Mouse (Mus musculus) layer of hippocampus, adult 18-20 months (tissue): ENCODE measurements around the gene Mgat4e. TPM values are rescaled to one million over a fixed set of nuclear protein-coding genes. Genes with fewer than 3 reads are reported as not detected.
"Not testable (repeated sequence)": the region's sequence is repeated elsewhere in the genome, so short reads cannot be mapped to it uniquely, and the experiment has no call there.

Source experiments
- DNase-seq, 2 experiments: peaks; one replicate each; pipeline ENCODE4 v3.0.0; 2022; ENCODE audit warnings: low spot score in 2 of 2
- total RNA-seq, 2 experiments: library from RNA; stranded (reverse); gene quantifications; 2 replicates each; pipeline ENCODE4 v1.2.3; 2021

Mgat4e gene
- total RNA-seq, 2 experiments from 2014 or later = 0.22 TPM; not detected in 1

DNA sequence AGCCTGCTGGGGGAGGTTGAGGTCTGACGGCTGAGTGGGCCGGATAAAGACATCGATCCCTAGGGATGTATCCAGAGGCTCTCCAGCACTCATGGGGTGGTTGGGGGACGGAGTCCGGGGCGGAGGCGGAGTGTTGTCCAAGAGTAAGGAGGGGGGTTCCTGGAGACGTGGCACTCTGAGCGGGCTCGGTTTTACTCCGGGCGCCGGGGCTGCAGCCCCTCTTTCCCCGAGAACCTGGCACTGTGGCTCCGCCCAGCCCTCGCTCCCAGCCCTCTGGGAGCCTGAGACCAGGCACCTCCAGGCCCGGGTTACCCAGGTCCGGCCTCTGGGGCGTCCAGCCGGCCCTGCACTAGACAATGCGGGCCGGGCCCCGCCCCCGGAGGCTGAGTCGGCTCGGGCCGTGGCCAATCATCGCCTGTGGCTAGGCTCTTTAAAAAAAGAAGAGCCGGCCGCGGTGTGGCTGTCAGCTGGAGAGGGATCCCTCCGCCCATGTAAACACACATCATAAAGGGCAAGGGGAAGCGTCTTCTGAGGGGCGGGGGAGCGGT is 7.3 kb upstream of the Mgat4e start:
- peak; percentile 93 to 96 for DNase-seq

DNA sequence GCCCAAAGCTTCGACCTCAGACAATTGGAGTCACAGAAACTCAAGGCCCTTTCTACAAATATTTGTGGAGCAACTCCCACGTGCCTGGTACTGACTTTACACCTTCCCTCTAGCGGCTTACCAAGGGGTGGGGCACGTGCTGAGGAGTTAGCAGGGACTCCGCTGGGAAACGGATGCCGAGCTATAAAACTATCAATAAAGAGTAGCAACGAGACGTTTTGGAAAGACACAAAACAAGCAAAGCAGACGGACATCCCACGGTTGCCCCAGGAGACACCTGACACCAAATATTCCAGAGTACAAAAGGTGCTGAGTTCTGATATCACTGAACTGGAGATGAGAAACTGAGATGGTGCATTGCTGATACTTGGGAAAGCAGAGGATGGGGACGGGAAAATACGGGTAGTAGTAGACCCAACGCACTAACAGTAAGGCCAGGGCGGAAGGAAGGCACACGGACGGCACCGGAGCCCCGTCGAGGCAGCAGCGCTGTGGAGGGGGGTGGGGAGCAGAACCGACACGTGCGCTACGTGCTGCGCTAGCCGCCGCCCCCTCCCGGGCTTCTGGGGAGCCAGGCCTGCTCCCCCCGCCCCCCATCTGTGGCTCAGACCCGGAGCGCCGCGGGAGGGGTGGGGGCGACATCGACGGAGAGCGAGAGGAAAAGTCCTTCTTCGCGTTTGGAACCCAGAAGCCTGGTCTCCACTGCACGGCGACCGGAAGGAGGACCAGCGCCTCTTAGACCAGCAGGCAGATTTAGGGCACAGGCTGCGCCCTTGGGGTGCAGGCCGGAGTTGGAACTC is 6.6 kb upstream of the Mgat4e start:
- DNase-seq = peak; percentile 39 to 62

DNA sequence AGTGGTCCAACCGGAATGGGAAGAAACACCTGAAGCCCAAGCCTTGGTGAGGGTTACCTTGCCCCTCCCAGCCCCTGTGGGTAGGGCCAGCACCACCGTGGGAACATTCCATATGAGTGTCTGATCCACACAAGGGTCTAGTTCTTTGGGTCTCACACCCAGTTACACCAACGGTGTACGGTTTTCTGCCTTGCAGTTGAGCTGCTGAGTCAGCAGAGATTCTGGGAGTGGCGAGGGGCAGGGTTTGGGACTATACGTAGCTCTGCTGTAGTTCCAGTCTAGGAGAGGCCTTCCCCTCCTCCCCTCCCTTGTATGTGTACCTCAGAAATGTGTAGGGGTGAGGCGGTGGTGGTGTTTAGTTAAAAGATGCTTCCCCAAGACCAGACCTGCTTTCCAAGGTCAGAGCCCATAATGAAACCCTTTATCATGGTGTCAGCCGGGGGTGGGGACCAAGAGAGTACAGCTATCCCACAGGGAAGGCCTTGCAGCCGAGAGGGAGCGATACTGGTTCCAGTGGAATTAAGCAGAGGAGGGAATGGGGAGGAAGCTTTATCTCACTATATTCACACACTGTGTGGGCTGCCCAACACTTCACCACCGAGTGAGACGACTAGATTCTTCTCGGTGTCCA is 5.9 kb upstream of the Mgat4e start:
- DNase-seq = no peak

DNA sequence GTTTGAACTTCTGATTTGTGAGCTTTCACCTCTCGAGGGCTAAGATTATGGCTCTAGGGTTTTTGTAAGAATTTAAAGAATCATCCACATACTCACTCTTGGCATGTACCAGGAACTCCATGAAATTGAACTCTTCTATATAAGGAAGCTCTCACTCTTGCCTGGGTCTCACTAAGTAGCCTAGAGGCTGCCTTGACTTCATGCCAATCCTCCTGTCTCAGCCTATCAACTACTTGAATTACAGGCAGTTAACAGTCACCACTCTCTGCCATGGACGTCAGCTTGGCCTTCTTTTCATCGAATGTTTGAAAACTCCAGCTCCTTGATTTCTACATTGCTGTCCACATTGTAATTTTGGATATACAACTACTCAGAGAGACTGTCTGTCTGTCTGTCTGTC is 2.9 kb upstream of the Mgat4e start:
- no peak for DNase-seq

DNA sequence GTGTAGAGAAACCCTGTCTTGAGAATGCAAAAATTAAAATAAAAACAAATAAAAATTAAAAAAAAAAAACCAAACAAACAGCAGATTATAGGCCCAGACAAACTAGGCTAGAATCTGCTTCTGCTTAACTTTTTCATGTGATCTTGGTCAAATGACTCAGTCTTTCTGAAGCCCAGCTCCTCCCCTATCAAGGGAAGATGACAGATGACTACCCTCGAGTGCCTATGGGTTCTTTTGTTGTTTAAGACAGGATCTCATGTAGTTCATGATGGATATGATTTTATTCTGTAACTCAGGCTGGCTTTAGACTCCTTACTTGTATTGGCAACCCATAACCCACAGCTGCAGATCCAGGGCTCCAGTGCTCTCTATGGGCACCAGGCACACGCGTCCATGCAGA is 2.4 kb upstream of the Mgat4e start:
- DNase-seq = no peak

DNA sequence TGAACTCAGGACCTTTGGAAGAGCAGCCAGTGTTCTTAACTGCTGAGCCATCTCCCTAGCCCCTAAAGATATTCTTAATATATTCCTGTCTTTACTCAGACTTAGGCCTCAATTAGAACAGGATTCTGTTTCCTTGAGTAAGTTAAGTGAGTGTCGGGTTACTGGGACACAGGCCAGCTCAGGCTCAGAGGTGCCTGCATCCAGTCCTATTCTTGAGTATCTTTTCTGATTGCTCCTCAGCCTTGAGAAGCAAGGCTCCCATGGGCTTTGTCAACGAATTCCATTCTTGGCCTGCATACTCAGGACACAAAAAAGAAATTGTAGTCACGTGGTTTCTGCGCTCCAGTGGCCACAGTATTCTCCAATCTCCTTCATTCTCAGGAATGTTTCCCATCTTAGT is 1.3 kb downstream of the Mgat4e start:
- DNase-seq = no peak

DNA sequence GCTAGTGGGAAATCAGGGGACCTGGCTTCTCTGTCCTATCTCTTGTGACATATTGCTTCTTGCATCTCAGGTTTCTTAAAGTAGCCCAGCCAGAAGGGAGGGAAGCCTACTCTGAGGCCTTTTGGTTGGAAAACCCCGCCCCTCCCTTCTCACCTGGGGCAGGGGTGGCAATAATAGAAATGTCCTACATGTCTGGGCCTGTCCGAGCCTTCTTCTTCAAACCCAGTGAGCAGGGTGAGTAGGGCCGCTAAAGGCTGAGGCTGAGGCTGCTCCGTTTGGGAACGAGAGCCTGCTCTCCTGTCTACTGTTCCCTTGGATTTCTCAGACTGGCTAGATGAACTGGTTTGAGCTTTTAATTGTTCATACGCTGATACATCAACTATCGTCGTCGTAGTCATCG is 8.9 kb downstream of the Mgat4e start:
- DNase-seq = no peak

DNA sequence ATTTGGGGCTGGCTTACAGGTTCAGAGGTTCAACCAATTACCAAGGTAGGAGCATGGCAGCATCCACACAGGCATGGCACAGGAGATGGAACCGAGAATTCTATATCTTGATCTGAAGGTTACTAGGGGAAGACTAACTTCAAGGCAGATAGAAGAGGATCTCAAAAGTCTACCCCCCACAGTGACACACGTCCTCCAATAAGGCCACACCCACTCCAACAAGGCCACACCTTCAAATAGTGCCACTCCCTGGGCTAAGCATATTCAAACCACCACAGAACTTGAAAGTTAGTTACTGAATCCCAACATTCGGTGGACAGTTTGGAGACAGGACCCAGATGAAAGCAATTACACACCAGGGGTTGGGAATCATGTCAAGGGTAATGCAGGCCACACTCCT is 14.0 kb downstream of the Mgat4e start:
- DNase-seq = no peak

DNA sequence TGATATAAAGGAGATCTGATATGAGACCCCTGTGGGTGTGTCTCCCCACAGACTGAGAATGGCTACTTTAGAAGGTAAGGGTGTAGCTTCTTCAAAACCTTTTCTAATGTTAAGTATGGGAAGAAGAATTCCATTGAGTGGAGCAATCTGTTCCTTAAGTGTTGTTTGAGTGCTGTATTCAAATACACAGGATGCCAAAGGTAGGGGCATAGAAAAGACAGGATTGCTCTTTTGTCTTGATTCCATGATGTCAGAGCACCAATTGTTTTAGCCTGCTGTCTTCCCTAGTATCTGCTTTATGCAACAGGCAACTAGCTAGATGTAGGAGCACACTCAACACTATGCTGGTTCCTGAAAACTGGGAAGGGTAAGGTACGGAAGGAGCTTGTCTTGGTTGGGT is 14.4 kb downstream of the Mgat4e start:
- DNase-seq = no peak

DNA sequence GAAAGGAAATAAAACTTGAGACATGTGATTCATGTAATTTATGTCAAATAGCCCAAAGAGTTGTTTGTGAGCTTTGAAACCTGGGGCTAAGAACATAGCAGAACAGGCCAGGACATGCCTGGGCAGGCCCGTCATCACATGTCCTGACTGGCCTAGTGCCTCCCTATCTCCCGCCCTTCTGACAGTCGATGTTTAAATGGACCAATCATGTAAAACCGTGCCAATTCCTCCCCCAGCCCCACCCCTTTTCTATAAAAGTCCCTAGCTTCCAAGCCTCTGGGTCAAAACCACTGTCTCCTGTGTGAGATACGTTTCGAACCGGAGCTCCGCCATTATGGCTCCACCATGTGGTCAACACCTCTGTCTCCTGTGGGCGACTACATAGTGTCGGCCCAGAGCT is 15.8 kb downstream of the Mgat4e start:
- DNase-seq = not testable (repeated sequence)

DNA sequence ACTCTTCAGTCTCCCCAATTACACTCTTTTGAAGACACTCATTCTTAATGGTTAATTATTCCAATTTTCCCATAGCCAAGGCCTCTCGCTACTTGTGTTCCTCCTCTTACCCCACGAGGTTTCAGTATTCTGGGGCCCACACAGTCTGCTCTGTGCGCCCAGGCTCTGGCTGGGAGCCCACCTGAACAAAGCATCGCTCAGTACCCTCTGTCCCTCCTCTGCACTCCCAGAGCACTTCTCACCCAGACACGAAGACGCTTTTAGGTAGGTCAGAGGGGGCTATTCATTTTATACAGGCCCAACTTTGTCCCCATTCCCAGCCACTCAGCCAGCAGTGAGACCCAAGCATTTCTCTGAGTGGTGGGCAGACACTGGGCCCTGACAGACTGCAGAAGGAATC is 18.9 kb downstream of the Mgat4e start:
- DNase-seq = peak in 1 of 2 experiments; percentile 42

DNA sequence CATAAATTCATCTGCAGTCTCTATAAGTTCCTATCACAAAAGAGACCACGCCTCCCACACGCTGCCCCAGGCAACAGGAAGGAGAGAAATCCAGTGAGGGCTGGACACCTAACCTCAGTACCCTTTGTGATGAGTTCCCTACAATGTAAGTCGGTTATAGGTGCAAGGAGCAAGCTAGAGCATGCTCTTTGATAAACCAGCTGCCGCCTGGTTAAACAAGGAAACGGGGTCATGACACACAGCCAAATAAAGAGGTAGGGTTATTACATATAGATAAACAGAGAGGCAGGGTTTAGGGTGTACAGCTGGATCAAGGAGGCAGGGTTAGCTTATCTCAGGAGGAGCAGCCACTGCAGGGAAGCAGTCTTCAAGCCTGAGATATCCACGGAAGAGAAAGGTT is 22.7 kb downstream of the Mgat4e start:
- DNase-seq = no peak

DNA sequence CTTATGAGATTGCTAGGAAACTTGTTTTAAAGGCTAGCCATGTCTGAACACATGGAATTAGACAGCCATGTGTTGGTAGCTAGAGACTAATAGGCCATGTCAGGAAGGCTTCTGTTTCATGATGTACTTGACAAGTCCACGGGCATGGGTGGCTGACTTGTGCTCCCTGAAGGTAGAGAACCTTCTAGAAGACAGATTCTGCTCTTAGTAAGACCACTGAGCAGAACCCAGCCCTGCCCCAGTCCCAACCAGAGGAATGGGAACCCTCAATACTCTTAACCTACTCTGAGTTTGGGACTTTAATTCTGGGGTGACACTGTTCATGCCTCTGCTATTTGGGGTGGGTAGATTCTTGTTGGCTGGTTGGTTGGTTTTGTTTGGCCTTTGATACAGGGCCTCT is 24.5 kb downstream of the Mgat4e start:
- no peak for DNase-seq

DNA sequence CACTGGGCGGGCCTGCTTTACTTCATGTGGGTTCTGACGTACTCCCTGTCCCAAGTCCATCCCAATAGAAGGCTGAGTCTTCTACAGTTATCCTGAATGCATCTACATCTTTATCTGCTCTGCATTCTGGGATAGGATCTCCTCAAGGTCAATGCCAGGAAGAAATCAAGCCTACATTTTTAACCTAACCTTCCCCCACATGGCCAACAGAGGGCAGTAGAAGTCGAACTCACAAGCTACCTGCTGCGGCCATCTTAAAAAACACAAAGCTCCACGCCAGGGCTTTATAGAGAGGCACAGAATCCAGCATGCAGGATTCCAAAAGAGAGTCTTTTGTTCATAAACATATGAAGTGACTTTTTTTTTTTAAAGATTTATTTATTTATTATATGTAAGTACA is 25.1 kb downstream of the Mgat4e start:
- DNase-seq = peak in 1 of 2 experiments; percentile 19

DNA sequence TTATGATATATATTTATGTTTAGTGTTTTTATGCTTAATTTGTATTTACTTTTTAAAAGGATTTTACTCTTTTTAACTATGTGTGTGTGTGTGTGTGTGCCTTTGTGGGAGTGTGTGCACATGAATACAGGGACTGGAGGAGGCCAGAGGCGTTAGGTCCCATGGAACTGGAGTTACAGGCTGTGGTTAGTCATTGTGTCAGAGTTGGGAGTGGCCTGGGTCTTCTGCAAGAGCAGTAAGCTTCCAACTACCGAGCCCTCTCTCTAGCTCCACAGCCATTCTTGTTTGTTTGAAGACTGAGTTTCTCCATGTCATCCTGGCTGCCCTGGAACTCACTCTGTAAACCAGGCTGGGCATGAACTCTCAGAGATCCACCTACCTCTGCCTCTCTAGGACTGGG is 27.2 kb downstream of the Mgat4e start:
- DNase-seq = no peak

DNA sequence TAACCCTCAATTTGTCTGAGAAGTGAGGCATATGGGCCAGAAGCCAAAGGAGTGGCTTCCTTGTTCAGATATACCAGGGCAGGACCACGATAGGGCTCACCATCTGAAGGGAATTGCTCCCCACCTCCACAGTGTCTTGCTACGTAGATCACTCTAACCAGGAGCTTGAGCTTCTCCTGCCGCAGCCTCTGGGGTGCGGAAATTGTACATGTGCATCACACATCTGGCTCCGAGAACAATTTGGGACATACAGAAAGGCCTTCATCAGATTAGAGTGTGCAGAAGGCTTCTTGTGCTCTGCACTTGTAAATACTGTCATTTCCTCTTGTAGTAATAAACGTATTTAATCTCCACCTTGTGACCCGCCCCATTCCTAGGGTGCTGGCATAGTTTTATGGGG is 28.3 kb downstream of the Mgat4e start:
- DNase-seq = no peak

DNA sequence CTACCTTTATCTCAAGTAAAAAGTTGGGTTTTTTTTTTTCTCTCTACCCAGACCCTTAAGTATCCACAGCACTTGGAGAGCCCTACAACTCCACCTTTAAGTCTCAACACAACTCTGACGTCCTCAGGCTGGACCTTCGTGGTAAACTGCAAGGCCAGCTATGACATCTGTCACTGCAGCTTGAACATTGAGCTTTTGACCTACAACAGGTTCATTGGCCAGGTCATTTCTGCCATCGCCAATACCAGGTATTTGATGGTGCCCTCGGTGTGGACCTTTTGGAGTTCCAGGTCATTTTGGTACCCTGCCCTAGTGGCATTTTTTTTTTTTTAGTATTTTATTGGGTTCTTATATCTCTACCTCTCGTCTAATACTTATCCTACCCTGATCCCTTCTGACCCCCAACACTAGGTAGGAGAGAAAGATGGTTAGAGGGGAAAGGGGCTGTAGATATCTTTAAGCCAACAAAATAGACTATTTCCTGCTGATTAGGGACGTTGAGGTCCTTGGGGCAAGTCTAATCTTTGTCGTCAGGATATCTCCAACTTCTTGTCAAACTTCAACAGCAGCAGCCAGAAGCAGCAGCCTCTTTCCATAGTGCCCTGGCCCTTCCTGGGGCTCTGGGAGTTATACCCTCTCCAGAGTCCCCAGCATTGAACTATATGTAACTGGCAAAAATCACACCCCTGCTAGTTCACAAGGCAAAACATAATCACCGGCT is 29.3 kb downstream of the Mgat4e start:
- DNase-seq = no peak

DNA sequence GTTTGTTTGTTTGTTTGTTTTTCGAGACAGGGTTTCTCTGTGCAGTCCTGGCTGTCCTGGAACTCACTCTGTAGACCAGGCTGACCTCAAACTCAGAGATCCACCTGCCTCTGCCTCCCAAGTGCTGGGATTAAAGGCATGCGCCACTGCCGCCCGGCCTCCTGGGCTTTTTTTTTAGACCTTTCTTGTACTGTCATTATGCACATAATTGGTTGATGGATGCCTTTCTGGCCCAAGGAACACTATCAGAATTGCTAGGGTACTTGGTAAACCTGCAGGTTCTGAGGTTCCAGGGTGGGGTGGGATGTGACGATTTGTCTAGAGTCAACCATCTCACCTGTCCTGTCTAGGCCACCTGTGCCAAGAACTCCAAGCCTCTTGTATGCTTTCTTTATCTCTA is 30.3 kb downstream of the Mgat4e start:
- DNase-seq = not testable (repeated sequence)

DNA sequence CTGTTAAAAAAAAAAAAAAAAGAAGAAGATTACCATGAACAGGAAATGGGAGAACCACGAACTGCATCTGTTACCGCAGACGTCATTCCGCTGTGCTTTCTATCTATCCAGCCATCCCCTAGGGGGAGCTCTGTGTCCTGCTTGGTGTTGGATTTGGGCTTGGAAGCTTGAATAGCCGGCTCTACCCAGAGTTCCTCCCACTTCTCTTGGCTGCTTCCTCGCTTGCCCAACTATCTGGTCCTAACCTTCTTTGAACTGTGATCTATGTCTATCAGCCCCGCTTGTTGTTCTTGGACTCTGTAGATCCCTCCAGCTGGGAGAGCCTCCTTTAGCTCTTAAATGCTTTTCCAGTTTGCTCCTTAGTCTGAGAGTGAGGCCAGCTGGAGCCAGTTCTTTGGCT is 30.8 kb downstream of the Mgat4e start:
- DNase-seq = peak; percentile 79 to 94

DNA sequence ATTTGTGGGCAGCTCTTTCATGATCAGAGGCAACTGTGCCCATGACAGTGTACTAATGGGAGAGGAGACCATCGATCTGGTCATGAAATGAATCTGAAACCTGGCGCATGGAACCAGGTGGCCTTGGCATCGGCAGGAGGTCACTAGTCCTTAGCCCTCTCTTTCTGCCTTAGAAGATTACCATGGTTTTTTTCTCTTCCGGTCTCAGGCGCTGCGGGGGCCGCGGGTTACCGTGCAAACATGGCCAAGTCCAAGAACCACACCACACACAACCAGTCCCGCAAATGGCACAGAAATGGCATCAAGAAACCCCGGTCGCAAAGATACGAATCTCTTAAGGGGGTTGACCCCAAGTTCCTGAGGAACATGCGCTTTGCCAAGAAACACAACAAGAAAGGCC is 31.6 kb downstream of the Mgat4e start:
- DNase-seq = not testable (repeated sequence)

DNA sequence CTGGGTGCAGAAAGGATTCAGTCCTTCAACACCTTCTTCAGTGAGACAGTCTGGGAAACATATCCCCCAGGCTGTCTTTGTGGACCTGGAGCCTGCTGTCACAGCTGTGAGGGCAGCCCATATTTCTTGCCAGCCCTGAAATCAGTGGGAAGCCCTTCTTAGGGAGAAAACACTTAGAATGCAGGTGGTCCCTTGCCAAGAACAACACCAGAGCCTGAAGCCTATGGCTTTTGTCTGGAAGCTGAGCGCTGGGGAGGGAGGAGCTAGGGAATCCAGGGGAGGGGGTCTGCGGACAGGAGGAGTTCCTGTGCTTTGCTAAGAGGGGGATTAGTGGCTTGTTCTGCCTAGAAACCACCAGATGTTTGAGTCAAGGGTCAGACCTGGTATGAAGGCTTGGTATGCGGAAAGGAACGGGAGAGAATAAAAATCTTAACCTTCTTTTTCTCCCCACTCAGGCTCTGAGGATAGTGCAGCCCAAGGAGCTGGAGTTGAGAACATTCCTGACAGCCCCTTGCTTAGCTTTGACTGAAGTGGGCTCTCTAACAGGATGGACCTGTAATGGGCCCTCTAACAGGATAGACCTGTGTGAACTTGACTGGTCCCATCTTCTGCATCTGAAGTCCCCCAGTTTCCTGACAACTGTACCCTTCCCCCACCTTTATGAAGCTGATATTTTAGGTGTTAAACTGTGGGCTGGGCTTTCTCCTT is 32.8 kb downstream of the Mgat4e start:
- no peak for DNase-seq
